ENCODE assay signal across 13 mouse cellular contexts in genomic region chr8:87689192-87689591, GRCm38 (mm10).
DNase-seq lines count a peak whose midpoint lies in the region; ATAC-seq and TF ChIP-seq lines count a peak whose summit lies in the region.
"Had no signal": no experiment of that assay in that cellular context is flagged by ENCODE, and none has a peak within 500 bp of the region (broad histone marks: within the 10 kb centered on the region; RNA-seq: fewer than 3 reads in every experiment).

No protein-coding gene starts in this region.

- no peaks in the 10 kb centered on the region for H3K9me3 ChIP-seq in forebrain, postnatal 0 days (ENCODE audit: low read length)
- H3K9me3 ChIP-seq in midbrain, embryonic 15.5 days, result no peaks in the 10 kb centered on the region
- no peaks in the 10 kb centered on the region for H3K9me3 ChIP-seq in stomach, postnatal 0 days (ENCODE audit: control insufficient read depth, low read length)
- H3K9me3 ChIP-seq: embryonic facial prominence, embryonic 15.5 days; heart, embryonic 15.5 days; limb, embryonic 13.5 days; lung, embryonic 15.5 days had no signal

- H3K4me2 ChIP-seq in forebrain, postnatal 0 days (ENCODE audit: low read depth), result no peak overlapping the region
- no peak overlapping the region for H3K4me2 ChIP-seq in midbrain, embryonic 15.5 days
- no peak overlapping the region for H3K4me2 ChIP-seq in stomach, postnatal 0 days (replicated peaks; ENCODE audit: low read depth)
- H3K4me2 ChIP-seq: embryonic facial prominence, embryonic 15.5 days had no signal

- H3K27me3 ChIP-seq in forebrain, postnatal 0 days (ENCODE audit: insufficient read depth, low read length), result no peaks in the 10 kb centered on the region
- no peaks in the 10 kb centered on the region for H3K27me3 ChIP-seq in midbrain, embryonic 15.5 days (replicated peaks)
- H3K27me3 ChIP-seq in stomach, postnatal 0 days (ENCODE audit: control insufficient read depth, insufficient read depth, low read length), result no peaks in the 10 kb centered on the region
- H3K27me3 ChIP-seq: embryonic facial prominence, embryonic 15.5 days; limb, embryonic 13.5 days; lung, embryonic 15.5 days had no signal

- peak; percentile 51 for ATAC-seq in forebrain, postnatal 0 days
- no peak for ATAC-seq in midbrain, embryonic 15.5 days (replicated peaks)
- no peak for ATAC-seq in stomach, postnatal 0 days (ENCODE audit: low FRiP score, low TSS enrichment)
- ATAC-seq in frontal cortex, adult (ENCODE audit: low TSS enrichment), result no peak

- H3K36me3 ChIP-seq in forebrain, postnatal 0 days (ENCODE audit: insufficient read depth), result no peaks in the 10 kb centered on the region
- H3K36me3 ChIP-seq in midbrain, embryonic 15.5 days (replicated peaks), result no peaks in the 10 kb centered on the region
- H3K36me3 ChIP-seq in stomach, postnatal 0 days (ENCODE audit: control insufficient read depth, insufficient read depth, low read length), result no peaks in the 10 kb centered on the region
- H3K36me3 ChIP-seq: embryonic facial prominence, embryonic 15.5 days; G1E; heart, embryonic 15.5 days; lung, embryonic 15.5 days had no signal

- H3K4me3 ChIP-seq in forebrain, postnatal 0 days (ENCODE audit: low read depth, low read length), result no peak overlapping the region
- no peak overlapping the region for H3K4me3 ChIP-seq in midbrain, embryonic 15.5 days
- no peak overlapping the region for H3K4me3 ChIP-seq in stomach, postnatal 0 days (ENCODE audit: low read depth, low read length)
- H3K4me3 ChIP-seq: embryonic facial prominence, embryonic 15.5 days; heart, embryonic 15.5 days; limb, embryonic 13.5 days; lung, embryonic 15.5 days had no signal

- peaks cover 23% of the 10 kb centered on the region for H3K4me1 ChIP-seq in forebrain, postnatal 0 days (ENCODE audit: insufficient read depth)
- peaks cover 92% of the 10 kb centered on the region for H3K4me1 ChIP-seq in midbrain, embryonic 15.5 days
- H3K4me1 ChIP-seq in stomach, postnatal 0 days (replicated peaks; ENCODE audit: control insufficient read depth, insufficient read depth), result no peaks in the 10 kb centered on the region

- no peak overlapping the region for H3K27ac ChIP-seq in forebrain, postnatal 0 days (ENCODE audit: low read depth, low read length)
- H3K27ac ChIP-seq in midbrain, embryonic 15.5 days, result peak overlapping the region; percentile 88
- no peak overlapping the region for H3K27ac ChIP-seq in stomach, postnatal 0 days (replicated peaks)
- H3K27ac ChIP-seq: embryonic facial prominence, embryonic 15.5 days; heart, embryonic 15.5 days; lung, embryonic 15.5 days had no signal

- 34% methylated on average over 6 of the region's 6 CpGs for WGBS in forebrain, postnatal 0 days
- WGBS in midbrain, embryonic 15.5 days, result 49% methylated on average over 6 of the region's 6 CpGs
- WGBS in stomach, postnatal 0 days, result 84% methylated on average over 6 of the region's 6 CpGs

- no peak overlapping the region for H3K9ac ChIP-seq in forebrain, postnatal 0 days
- H3K9ac ChIP-seq in midbrain, embryonic 15.5 days, result no peak overlapping the region
- no peak overlapping the region for H3K9ac ChIP-seq in stomach, postnatal 0 days (ENCODE audit: low read length)
- H3K9ac ChIP-seq: embryonic facial prominence, embryonic 15.5 days; heart, embryonic 15.5 days; lung, embryonic 15.5 days had no signal

- DNase-seq in brain, embryonic 14.5 days (ENCODE audit: low read depth), result peak; percentile 77
- DNase-seq in cerebellum, adult 8-10 months, result peak; percentile 58
- DNase-seq in forebrain, postnatal 0 days, result no peak
- DNase-seq in stomach, postnatal 0 days (ENCODE audit: low spot score), result no peak
- no peak for DNase-seq in adrenal gland, adult 2 months
- DNase-seq: kidney, adult 18-20 months had no signal

- no peak for TF ChIP-seq POLR2A in brain, embryonic 14.5 days (IDR thresholded peaks at IDR 0.05; ENCODE audit: borderline replicate concordance, extremely low read depth, insufficient read depth, insufficient read length, poor library complexity, severe bottlenecking)

- no peak for TF ChIP-seq CTCF in brain, embryonic 14.5 days (IDR thresholded peaks at IDR 0.05; ENCODE audit: borderline replicate concordance, extremely low read depth, insufficient read depth, insufficient read length)
- no peak for TF ChIP-seq CTCF in forebrain, postnatal 0 days (IDR thresholded peaks at IDR 0.05; ENCODE audit: low read depth)
- TF ChIP-seq CTCF in stomach, postnatal 0 days (IDR thresholded peaks at IDR 0.05; ENCODE audit: low read depth), result no peak

- no peak for TF ChIP-seq EP300 in stomach, postnatal 0 days (optimal IDR thresholded peaks at IDR 0.05)

Comparison
In these comparisons a context has a peak if more than half of its experiments do, and no peak if none do; other contexts are left out.
1. DNase-seq: peak in brain, embryonic 14.5 days (single experiment) and cerebellum, adult 8-10 months (single experiment); none in forebrain, postnatal 0 days (single experiment), stomach, postnatal 0 days (single experiment) and adrenal gland, adult 2 months (single experiment).